Mouse (Mus musculus) C2C12 (cell line): ENCODE results near the gene Cit. TPM values are rescaled to one million over a fixed set of nuclear protein-coding genes. Genes with fewer than 3 reads are reported as not detected.

Source experiments
- H3K27me3 ChIP-seq: one replicate; pipeline ENCODE4 v1.6.1; 2011; ENCODE audit not compliant: control insufficient read depth, insufficient read depth, insufficient read length
- H3K36me3 ChIP-seq: one replicate; pipeline ENCODE4 v1.6.1; 2011; ENCODE audit not compliant: control insufficient read depth, insufficient read depth
- H3K4me3 ChIP-seq: one replicate; pipeline ENCODE4 v1.5.1; 2011; ENCODE audit warnings: mild to moderate bottlenecking, control low read depth; ENCODE audit not compliant: poor library complexity, insufficient read depth, severe bottlenecking
- H3K79me2 ChIP-seq: one replicate; pipeline ENCODE4 v1.6.1; 2011; ENCODE audit not compliant: control insufficient read depth, insufficient read depth
- H3K79me3 ChIP-seq: one replicate; pipeline ENCODE4 v1.6.1; 2011; ENCODE audit warnings: low read depth, control low read depth
- H3ac ChIP-seq: one replicate; pipeline ENCODE3; 2011; ENCODE audit warnings: low read depth; ENCODE audit not compliant: control insufficient read depth, insufficient read length
- CEBPB ChIP-seq: IDR thresholded peaks from one replicate; pipeline ENCODE4 v1.6.1; 2011; ENCODE audit warnings: low read depth, mild to moderate bottlenecking, control low read depth, moderate library complexity
- CTCF ChIP-seq: IDR thresholded peaks from one replicate; pipeline ENCODE4 v1.5.1; 2011; ENCODE audit not compliant: control insufficient read depth, insufficient read depth, insufficient read length
- FOSL1 ChIP-seq: IDR thresholded peaks from one replicate; pipeline ENCODE4 v1.8.0; 2011; ENCODE audit warnings: mild to moderate bottlenecking, low read length; ENCODE audit not compliant: poor library complexity, insufficient read depth, severe bottlenecking
- MAX ChIP-seq: IDR thresholded peaks from one replicate; pipeline ENCODE4 v1.6.1; 2011; ENCODE audit warnings: mild to moderate bottlenecking, control low read depth
- MYOD1 ChIP-seq: IDR thresholded peaks from one replicate; pipeline ENCODE4 v1.6.1; 2011; ENCODE audit warnings: low read depth; ENCODE audit not compliant: control insufficient read depth, insufficient read length
- MYOG ChIP-seq: IDR thresholded peaks from one replicate; pipeline ENCODE4 v1.6.1; 2011; ENCODE audit not compliant: control insufficient read depth, insufficient read length; ENCODE audit errors: extremely low read depth
- USF1 ChIP-seq: IDR thresholded peaks from one replicate; pipeline ENCODE4 v1.6.1; 2011; ENCODE audit warnings: low read depth, mild to moderate bottlenecking, control low read depth, moderate library complexity
- polyA plus RNA-seq: library from polyadenylated mRNA; unstranded; fragments of >200 nt; fragmentation: generic; extraction: Trizol; gene quantifications from one replicate; pipeline ENCODE4 v1.2.1, GENCODE M21; 2012; ENCODE audit warnings: missing spikeins

Cit gene
- polyA plus RNA-seq, 1 experiment, result 19.9 TPM

GRCm38 (mm10) chr5:116017391-116017790 lies 172.3 kb downstream of the Cit start:
- no peaks in the 10 kb centered on the region for H3K27me3 ChIP-seq
- no peak overlapping the region for H3K4me3 ChIP-seq
- H3K79me3 ChIP-seq, result peaks cover 9% of the 10 kb centered on the region
- H3K79me2 ChIP-seq, result peaks cover 14% of the 10 kb centered on the region
- H3ac ChIP-seq, result no peak overlapping the region
- no peak for TF ChIP-seq MYOG
- TF ChIP-seq CEBPB, result no peak
- no peak for TF ChIP-seq MAX
- TF ChIP-seq USF1, result no peak
- no peak for TF ChIP-seq FOSL1
- no peak for TF ChIP-seq MYOD1
- TF ChIP-seq CTCF, result no peak
- peaks cover 86% of the 10 kb centered on the region for H3K36me3 ChIP-seq

GRCm38 (mm10) chr5:116018196-116018595 lies 173.1 kb downstream of the Cit start:
- Histone ChIP-seq H3K36me3 (peaks cover 94% of the 10 kb centered on the region), H3K79me3 (peaks cover 17% of the 10 kb centered on the region), H3K27me3 (no peaks in the 10 kb centered on the region), H3K79me2 (peaks cover 22% of the 10 kb centered on the region), H3K4me3 (no peak overlapping the region), H3ac (no peak overlapping the region)
- TF ChIP-seq USF1, result no peak
- TF ChIP-seq MYOG, result no peak
- no peak for TF ChIP-seq MYOD1
- no peak for TF ChIP-seq MAX
- no peak for TF ChIP-seq CTCF

GRCm38 (mm10) chr5:116018784-116019183 lies 173.7 kb downstream of the Cit start:
- no peak for TF ChIP-seq USF1
- TF ChIP-seq FOSL1, result no peak
- TF ChIP-seq CEBPB, result no peak
- TF ChIP-seq CTCF, result no peak

GRCm38 (mm10) chr5:116019371-116019770 lies 174.3 kb downstream of the Cit start:
- peaks cover 83% of the 10 kb centered on the region for H3K36me3 ChIP-seq
- peaks cover 24% of the 10 kb centered on the region for H3K79me3 ChIP-seq
- H3ac ChIP-seq, result no peak overlapping the region
- no peak overlapping the region for H3K4me3 ChIP-seq
- H3K79me2 ChIP-seq, result peaks cover 31% of the 10 kb centered on the region
- no peaks in the 10 kb centered on the region for H3K27me3 ChIP-seq
- no peak for TF ChIP-seq MAX
- no peak for TF ChIP-seq CTCF

More at GRCm38 (mm10) chr5:116018784-116019183, 173.7 kb downstream of the Cit start:
- Histone ChIP-seq H3K79me2 (peaks cover 28% of the 10 kb centered on the region), H3ac (no peak overlapping the region), H3K27me3 (no peaks in the 10 kb centered on the region), H3K4me3 (no peak overlapping the region), H3K79me3 (peaks cover 22% of the 10 kb centered on the region), H3K36me3 (peaks cover 88% of the 10 kb centered on the region)

- Histone ChIP-seq H3K4me3 (no peak overlapping the region), H3K79me2 (peaks cover 31% of the 10 kb centered on the region), H3K36me3 (peaks cover 62% of the 10 kb centered on the region), H3ac (no peak overlapping the region), H3K79me3 (peaks cover 24% of the 10 kb centered on the region), H3K27me3 (no peaks in the 10 kb centered on the region)
- TF ChIP-seq MAX (no peak), USF1 (no peak), MYOD1 (no peak), FOSL1 (no peak), CTCF (no peak), MYOG (no peak), CEBPB (no peak)
Measured at GRCm38 (mm10) chr5:116021552-116021951, 176.5 kb downstream of the Cit start.

GRCm38 (mm10) chr5:116022131-116022530 lies 177.1 kb downstream of the Cit start:
- Histone ChIP-seq H3K36me3 (peaks cover 57% of the 10 kb centered on the region), H3K79me3 (peaks cover 24% of the 10 kb centered on the region), H3K79me2 (peaks cover 31% of the 10 kb centered on the region), H3K4me3 (no peak overlapping the region), H3K27me3 (no peaks in the 10 kb centered on the region), H3ac (no peak overlapping the region)
- no peak for TF ChIP-seq CEBPB
- no peak for TF ChIP-seq MYOG
- no peak for TF ChIP-seq CTCF
- TF ChIP-seq FOSL1, result no peak
- TF ChIP-seq MAX, result no peak
- TF ChIP-seq USF1, result no peak
